Mouse (Mus musculus) cerebellum, postnatal 36 days (tissue): ENCODE measurements around the gene Rplp0.

Experiments
- DNase-seq, 2 experiments: peaks; one replicate each; pipeline ENCODE4 v3.0.0; 2021 to 2022; ENCODE audit warnings: mixed read lengths in 2 of 2

The Rplp0 gene

DNA sequence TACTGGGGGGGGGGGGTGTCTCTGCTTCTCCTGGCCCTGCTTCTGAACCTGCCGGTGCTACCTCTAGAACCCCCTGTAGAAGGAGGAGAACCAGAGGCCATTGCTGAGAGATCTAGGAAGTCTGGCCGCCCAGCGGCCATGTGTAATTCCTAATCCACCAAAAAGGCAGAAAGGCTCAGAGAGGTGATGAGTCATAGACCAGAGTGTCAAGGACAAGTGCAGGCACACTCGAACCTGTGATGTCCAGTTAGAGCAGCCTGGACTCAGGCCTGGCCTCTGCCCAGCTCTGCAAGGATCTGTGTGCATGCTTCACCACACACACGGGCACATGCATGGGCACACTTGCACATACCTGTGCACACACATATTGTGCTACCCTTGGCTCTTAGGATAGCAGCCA, 31.1 kb upstream of the Rplp0 start:
- DNase-seq: no peak

DNA sequence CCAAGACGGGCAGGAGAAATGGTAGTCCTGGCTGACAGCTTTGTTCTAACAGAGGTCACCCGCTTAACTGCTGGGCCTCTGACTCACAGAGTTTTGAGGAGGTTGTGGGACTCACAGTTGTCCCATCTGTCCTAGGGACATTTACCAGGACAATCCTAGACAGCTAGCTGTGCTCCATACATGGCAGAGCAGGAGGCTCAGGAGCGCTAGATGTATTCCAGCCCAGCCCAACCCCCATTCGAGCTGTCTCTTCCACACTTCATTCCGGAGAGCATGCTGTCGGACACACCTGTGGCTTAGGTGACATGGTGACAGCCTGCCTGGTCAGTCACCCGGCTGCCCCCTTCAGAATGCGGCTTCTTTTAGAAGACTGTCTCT, 29.9 kb upstream of the Rplp0 start:
- DNase-seq: no peak

DNA sequence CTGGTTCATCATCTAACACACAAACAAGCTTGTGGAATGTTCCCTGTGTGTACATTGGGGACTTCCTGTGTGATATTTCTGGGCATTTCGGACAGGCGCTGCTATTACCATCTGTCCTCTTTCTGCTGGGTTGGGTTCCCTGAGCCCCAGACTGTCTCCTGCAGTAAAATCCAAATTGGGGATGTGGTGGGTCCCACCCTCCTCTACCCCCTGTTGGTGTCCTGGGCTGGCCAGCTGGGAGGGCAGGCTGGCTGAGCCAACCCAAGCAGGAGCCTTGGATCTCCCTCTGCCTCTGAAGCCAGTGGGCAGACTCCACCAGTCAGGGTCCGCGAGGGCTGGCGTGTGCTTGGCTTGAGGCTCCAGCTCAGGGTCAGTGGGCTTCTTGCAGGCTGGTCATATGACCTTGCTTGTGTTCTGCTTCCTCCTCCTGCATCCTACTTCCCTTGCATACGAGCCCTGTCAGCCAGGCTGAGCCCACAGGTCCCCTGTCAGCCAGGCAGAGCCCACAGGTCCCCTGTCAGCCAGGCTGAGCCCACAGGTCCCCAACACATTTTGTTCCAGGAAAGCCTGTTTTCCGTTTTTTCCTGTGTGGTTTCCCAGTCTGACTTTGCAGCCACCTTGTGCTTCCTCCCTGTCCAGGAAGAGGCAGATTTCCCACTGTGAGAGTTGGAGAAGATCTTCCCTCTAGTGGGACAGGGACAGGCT, 29.4 kb upstream of the Rplp0 start:
- DNase-seq: no peak

DNA sequence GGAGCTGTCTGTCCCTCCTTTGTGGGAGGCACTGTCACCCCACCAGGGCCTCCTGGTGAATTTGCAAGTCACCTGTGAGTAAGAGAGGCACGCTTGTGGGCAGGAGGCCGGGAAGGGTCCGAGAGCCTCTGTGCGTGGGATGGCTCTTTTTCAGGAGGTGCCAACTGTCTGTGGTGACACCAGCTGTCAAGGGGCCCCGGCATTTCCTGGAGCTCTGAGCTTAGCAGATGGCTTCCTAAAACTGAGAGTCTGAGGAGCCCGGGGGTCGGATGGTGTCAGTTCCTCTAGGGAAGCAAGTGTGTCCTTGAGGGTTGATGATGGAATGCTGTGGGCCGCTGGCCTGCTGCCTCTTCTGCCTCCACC, 28.8 kb upstream of the Rplp0 start:
- DNase-seq: peak; percentile 94

DNA sequence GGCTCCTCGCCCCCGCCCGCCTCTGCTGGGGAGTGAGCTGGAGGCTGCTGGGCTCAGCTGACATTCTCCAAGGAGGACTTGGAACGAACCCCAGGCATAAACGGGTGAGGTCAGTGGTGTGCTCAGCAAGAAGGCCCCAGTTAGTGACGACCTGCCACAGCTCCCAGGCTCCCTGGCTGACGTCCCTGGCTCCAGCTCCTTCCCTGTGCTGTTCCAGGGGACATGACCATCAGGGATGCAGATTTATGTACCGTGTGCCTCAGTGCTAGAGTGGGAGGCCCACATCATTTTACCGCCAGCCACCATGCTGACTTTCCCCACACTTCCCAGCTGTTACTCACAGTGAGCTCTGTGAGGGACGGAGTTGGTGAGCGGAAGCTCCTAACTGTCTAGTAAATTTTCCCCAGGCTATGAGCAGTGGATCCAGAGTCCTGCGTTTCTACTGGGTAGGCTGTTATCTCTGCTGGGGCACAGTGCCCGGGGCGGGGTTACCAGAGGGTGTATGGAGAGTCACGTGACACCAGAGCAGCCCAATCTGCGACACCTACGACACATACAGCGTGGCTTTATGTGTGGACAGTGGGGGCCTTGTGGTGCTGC, 27.5 kb upstream of the Rplp0 start:
- peak; percentile 77 to 78 for DNase-seq

DNA sequence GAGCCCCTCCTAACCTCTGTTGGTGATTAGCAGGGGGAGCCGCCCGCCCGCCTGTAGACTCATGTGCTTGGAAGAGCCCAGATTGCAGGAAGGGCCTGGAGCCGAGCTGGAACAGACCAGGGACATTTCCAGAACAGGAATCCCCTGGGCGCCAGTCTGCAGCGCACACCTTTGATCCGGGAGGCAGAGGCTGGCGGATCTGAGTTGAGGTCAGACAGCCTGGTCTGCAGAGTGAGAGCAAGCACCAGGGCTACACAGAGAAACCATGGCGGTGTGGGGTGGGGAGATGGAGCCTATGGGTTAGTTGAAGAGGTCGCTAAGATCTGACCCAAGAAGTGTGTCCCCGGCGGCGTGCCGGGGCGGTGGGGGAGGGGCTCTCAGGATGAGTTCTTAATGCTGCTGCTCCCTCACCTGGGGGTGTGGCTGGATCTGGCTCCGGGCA, 25.0 kb upstream of the Rplp0 start:
- DNase-seq: no peak

DNA sequence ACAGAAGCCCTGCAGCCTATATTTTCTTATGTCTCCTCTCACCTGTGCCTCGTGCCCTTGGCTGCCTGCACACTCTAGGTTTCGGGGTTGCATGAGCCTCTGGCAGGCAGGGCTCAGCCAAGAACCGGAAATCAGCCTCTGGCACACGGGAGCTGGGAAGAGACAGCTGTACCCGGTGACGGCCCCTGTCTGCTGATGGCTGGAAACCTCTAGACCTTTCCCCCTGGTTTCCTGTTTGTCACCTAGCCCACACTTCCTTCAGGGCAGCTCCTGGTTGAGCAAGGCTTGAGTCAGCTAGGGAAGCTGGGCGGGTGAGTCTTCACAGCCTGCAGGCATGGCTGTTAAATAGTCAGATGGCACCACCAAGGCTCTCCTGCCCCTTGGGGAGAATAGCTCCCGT, 24.4 kb upstream of the Rplp0 start:
- DNase-seq: no peak

DNA sequence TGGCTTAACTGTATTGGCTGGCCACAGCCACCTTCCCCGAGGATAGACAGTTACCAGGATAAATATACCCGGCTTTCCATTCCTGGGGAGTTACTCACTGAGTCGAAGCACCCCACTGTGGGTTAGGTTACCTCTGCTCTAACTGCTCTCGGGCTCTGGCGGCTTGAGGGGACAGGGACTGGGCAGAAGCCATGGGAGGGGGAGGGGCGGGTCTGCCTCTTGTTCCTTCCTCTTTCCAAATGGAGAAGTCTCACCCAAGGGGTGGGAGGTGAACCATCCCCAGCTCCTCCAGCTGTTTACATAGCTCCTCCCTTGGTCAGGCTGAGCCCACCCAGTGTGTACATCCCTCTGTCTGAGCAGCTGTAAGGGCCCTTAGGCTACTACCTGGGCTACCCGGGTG, 23.6 kb upstream of the Rplp0 start:
- DNase-seq: no peak

DNA sequence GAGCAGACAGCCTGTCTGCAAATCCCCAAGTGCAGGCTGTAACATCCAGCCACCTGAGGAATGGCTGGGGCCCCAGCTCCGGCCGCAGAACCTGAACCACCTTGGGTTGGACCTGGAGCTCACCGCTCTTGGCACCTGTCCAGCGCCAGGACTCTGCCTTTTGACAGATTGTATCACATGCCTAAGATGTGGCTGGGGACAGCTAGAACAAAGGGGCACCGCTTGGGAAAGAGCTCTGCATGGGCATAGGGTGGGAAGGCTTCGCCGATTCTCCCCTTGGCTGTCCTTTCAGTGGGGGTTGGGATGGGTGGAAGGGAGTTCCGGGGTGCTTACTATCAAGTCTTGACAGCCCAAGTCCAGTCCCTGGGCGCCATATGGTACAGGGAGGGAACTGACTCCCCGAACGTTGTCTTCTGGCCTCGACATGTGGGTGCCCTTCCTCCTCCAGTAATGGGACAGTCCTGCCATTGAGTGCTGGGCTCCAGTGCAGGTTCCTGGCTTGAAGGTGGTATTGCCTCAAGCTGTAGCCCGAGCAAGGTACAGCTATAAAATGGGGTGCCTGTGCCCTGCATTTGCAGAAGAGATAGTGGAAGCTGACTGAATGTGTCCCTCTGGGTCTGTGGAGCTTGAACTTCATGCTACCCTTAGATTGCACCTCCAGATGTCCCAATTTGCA, 21.1 kb upstream of the Rplp0 start:
- no peak for DNase-seq

DNA sequence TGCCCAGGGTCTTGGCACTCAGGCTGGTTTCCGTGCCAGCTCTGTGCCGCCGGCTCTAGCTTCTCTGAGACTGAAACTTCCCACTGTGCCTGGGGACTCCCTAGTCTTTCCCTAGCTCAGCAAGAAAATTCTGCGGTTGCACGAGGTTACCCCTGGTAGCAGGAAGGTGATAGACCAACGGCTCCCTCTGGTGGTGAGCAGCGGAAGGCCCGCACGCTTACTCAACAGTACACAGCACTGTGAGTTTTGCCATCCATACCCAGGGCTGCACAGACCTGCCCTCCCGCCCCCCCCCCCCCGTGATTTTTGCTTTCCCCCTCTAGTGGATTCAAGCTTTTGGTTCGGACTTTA, 20.6 kb upstream of the Rplp0 start:
- peak; percentile 96 to 97 for DNase-seq

DNA sequence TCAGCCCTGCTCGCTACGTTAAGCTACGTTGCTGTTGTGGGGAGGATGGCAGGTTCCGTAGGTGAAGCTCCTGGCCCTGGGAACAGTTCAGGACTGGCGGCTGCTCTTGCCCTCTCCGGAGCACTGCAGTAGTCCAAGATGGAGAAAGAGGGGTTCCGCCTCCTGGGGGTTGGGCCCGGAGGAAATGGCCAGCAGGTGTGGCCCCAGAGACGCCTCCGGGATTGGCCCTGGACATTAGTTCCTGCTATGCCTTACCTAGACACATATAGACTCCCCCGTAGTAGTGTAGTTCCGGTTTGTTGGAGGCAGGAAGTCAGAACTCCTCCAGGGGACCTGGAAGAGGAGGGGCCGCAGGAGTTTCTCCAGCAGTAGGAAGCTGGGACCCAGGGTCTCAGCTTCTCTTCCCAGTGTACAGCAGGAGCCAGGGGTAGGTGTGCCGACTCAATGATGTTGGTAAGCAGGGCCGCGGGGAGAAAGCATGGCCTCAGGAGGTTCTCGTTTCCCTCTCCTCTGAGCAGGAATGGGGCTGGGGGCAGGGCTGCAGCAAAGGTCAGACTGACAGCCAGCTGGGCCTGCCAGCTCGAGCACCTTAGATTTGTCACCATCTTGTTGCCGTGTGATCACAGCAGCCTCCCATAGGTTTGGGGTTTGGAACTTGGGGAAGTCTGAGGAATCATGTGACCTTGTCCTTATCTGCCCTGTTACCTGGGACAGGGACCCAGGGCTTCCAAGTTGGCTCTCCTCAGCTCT, 16.5 kb upstream of the Rplp0 start:
- no peak for DNase-seq

DNA sequence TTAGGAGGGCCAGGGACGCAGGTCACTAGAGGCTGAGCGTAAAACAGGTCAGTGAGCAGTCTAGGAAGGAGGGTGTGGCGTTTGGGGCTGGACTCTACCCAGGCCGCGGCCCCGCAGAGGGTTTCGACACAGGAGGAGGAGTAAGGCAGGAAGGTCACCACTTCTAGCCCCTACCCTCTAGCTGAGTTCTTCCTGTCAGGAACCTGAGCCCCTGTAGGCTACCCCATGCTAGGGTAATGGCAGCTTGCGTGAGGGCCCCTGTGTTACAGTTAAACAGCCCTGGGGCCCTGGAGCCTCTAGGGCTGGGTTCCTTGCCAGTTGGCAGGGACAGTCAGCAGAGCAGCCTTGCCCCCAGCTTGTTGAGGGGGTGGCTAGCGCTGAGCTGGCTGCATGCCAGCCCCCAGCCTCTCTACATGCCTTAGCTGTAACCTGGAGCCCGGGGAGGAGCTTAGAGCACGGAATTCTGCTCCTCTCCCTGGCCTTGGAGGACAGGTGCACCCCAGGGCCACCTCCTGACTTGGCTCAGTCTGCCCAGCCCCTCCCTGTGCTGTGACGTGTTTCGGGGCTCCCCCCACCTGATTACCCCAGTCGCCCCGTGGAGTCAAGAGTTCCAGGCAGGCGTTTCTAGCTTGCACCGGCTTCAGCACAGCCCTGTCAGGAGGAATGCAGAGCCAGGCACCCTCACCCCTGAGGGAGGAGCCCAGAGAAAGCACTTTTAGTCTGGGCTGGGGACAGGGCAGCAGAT, 15.6 kb upstream of the Rplp0 start:
- DNase-seq: peak; percentile 81 to 87

DNA sequence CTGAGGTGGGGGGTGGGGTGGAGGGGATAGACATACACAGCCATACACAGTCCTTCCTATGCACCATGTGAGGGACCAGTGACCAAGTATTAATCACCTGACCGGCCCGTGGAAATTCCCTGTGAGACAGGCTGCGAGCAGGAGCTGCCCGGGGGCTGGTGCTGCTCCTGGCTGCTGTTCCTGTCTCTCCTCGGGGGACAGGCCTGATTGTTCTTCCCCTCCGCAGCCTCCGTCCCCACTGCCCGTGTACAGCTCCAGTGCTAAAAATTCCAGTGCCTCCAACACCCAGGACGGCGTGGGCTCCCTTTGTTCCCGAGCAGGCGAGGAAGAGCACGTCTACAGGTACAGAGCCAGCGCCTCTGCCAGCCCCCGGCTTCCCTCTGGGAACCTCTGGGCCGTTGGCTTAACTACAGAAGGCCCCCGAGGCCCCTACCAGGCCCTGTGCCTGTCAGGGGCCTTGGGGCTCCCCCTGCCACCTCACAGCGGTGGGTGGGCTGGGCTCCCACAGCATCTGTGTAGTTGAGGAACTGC, 14.5 kb upstream of the Rplp0 start:
- no peak for DNase-seq

DNA sequence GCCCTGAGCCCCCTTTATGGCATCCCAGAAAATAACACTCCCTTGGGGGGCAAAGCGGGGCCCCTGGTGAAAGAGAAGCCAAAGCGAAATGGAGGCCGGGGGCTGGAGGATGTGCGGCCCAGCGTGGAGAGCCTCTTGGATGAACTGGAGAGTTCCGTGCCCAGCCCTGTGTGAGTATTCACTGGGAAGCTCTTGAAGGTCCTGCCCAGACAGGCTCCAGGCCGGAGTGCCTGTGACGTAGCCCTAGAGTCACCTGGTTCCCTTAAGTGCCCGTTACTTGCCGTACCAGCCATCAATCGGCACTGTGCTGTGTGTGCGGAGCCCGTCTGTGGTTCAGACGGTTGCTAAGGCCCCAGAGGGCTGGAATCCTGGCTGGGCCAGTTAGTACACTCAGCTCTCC, 13.6 kb upstream of the Rplp0 start:
- DNase-seq: no peak

DNA sequence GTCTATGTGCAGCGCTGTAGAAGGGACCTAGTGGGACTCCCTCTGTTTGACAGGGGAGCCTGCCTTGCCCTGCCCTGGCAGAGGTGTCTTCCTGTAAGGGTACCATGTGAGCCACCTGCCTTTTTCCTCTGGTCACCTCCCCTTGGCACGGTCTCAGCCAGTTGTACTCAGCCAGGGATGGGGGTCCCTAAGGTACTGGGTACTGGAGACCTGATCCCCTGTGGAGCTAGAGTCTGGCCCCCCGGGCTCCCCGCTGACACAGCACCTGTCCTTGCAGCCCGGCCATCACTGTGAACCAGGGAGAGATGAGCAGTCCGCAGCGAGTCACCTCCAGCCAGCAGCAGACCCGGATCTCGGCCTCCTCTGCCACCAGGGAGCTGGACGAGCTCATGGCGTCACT, 12.7 kb upstream of the Rplp0 start:
- DNase-seq: peak in 1 of 2 experiments; percentile 58

DNA sequence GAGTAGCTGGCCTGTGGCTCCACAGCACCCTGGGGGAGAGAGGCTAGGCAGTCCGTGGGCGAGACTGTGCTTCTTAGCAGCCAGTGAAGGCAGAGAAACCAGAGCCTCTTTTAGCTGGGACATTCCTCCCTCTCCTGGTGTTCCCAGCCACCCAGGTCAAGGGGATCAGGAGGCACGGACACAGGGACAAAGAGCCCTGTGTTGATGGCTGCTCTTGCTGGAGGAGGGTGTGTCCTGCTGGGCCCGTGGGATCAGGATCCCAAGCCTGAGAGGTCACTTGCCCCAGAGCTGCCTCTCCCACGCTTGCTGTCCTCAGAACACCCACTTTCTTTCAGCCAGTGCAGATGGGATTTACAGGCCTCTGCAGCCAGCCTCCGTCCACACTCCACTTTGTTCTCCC, 12.3 kb upstream of the Rplp0 start:
- DNase-seq: no peak

DNA sequence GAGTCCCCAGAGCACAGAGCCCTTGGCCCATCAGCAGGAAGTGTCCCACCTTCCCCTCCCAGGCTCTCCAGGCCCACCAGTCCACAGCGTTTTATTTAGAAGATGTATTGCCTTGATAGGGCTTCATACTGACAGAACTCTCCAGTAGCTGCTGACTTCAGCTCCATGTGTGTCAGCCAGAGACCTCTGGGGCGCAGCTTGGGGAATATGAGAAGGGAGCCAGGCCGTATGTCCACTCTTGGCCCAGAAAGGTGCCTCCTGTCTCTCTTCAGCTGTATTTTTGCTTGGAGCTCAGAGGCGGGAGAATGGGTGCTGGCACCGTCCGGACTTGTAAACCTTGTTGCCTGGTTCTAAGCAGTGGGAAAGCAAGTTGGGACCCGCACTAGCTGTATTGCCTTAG, 11.8 kb upstream of the Rplp0 start:
- peak; percentile 62 for DNase-seq

DNA sequence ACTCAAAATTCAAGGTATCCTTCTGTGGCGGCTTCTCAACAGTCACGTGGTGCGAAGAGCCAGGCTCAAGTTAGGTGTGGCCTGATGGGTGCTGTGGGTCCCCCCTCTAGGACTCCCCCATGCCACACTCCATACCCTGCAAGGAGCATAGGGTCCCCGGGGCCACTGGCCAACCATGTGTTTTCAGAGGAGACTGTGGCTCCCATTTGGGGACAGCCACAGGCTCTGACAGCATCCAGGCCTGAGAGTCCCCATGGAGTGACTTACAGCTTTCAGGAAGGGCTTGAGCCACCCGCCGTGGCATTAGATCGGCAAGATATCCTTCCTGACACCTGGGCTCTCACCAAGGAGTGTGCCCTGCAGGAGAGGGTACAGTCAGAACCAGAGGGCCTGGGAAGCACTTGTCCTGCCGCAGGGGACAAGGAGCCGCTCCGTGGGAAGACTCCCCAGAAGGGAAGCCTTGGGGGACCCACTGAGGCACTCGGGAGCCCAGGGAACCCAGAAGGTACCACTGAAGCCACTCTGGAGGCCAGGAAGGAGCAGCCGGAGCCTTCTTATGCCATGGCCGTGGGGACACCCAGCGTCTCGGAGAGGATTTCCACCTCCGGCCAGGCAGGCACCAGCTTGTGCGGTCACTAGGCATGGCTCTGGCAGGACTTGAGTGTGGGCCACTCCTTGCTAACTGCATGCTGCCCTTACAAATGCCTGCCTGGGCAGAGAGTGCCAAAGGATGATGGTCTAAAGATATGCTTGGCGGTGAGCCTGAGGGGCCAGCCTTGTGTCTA, 10.6 kb upstream of the Rplp0 start:
- DNase-seq: no peak

DNA sequence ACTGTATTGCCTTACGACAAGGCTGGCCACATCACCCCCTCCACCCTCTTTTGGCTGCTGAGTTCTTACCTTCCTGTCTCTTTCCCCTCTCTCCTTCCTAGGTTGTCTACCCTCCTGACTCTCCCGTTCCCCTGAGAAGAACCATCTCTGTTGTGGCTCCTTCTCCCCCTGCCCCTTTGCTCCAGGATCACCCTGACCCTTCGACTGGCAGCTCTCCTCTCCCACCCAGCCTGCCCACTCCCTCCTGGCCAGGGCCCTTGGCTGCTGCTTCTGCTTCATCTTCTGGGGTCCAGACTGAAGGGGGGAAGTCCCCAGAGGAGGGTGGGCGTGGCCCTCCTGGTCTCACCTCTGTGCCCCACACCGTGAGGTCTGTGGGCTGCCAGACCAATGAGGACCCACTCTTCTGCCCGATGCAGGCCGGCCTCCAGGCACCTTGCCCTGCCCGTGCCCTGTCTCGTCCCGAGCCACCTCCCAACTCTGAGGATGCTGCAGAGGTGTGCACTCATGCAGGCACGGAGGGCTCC, 8.7 kb upstream of the Rplp0 start:
- DNase-seq: no peak

DNA sequence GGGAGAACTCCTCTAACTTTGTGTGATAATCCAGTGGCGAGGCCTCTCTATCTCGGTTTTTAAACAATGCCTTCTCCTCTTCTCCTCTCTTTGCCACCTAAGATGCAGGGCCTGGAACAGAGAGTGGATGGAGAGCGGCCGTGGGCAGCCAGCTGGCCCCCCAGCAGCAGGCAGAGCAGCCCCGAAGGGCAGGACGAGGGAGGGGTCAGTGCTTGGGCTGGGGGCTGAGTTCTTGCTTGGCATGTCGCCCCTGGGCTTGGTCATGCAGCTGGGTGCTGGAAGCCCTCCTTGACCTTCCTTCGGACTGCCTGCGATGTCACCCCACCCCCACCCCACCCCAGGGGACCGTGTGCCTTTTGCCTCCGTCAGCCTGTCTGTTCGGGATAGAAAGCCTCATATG, 7.9 kb upstream of the Rplp0 start:
- no peak for DNase-seq

DNA sequence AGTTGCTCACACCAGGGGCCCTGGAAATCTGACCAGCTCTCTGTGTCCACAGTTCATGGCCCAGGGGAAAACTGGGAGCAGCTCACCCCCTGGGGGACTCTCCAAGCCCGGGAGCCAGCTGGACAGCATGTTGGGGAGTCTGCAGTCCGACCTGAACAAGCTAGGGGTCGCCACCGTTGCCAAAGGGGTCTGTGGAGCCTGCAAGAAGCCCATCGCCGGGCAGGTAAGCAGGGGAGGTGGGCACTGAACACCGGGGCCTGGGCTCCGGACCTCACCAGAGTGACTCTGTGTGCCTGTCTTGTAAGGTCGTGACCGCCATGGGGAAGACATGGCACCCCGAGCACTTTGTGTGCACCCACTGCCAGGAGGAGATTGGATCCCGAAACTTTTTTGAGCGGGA, 7.5 kb upstream of the Rplp0 start:
- DNase-seq: no peak
